Mouse (Mus musculus): Measurements from ENCODE around the gene Cops7a. TPM values are rescaled to one million over a fixed set of nuclear protein-coding genes. Genes with fewer than 3 reads are reported as not detected.

Cops7a gene
- polyA plus RNA-seq, 1 experiment from 2014 or later, result 140 TPM

- Histone ChIP-seq H3K4me2 (ENCODE audit: low read depth, low read length) (no peak overlapping the region), H3K27me3 (ENCODE audit: control insufficient read depth, insufficient read depth, low read length) (no peaks in the 10 kb centered on the region), H3K27ac (ENCODE audit: low read length) (no peak overlapping the region), H3K4me3 (replicated peaks; ENCODE audit: low read length) (no peak overlapping the region), H3K36me3 (ENCODE audit: control insufficient read depth, insufficient read depth, low read length) (peaks cover 12% of the 10 kb centered on the region), H3K4me1 (ENCODE audit: control insufficient read depth, insufficient read depth, low read length) (no peaks in the 10 kb centered on the region), H3K9ac (ENCODE audit: low read length) (no peak overlapping the region), H3K9me3 (replicated peaks; ENCODE audit: control insufficient read depth, low read length) (no peaks in the 10 kb centered on the region)
- WGBS, result 87% methylated on average over 1 of the region's 1 CpGs
- no peak for ATAC-seq (ENCODE audit: insufficient read depth, low FRiP score)
These were observed 23.7 kb downstream of the Cops7a start for GRCm38 (mm10) chr6:124941679-124942078.

- Histone ChIP-seq H3K9ac (ENCODE audit: low read length) (no peak overlapping the region), H3K4me2 (ENCODE audit: low read depth, low read length) (no peak overlapping the region), H3K27me3 (ENCODE audit: control insufficient read depth, insufficient read depth, low read length) (no peaks in the 10 kb centered on the region), H3K27ac (ENCODE audit: low read length) (no peak overlapping the region), H3K36me3 (ENCODE audit: control insufficient read depth, insufficient read depth, low read length) (peaks cover 25% of the 10 kb centered on the region), H3K4me1 (ENCODE audit: control insufficient read depth, insufficient read depth, low read length) (no peaks in the 10 kb centered on the region), H3K9me3 (replicated peaks; ENCODE audit: control insufficient read depth, low read length) (no peaks in the 10 kb centered on the region), H3K4me3 (replicated peaks; ENCODE audit: low read length) (no peak overlapping the region)
- no peak for ATAC-seq (ENCODE audit: insufficient read depth, low FRiP score)
- WGBS, result 89% methylated on average over 7 of the region's 7 CpGs
These were observed 26.8 kb downstream of the Cops7a start for GRCm38 (mm10) chr6:124938554-124938953.

- Histone ChIP-seq H3K27me3 (ENCODE audit: control insufficient read depth, insufficient read depth, low read length) (no peaks in the 10 kb centered on the region), H3K36me3 (ENCODE audit: control insufficient read depth, insufficient read depth, low read length) (peaks cover 25% of the 10 kb centered on the region), H3K9me3 (replicated peaks; ENCODE audit: control insufficient read depth, low read length) (no peaks in the 10 kb centered on the region; the same call in 1 of the 2 replicates), H3K27ac (ENCODE audit: low read length) (no peak overlapping the region; the same call in 1 of the 2 replicates), H3K4me2 (ENCODE audit: low read depth, low read length) (no peak overlapping the region), H3K9ac (ENCODE audit: low read length) (no peak overlapping the region), H3K4me3 (replicated peaks; ENCODE audit: low read length) (no peak overlapping the region), H3K4me1 (ENCODE audit: control insufficient read depth, insufficient read depth, low read length) (peaks cover 5% of the 10 kb centered on the region)
- no peak for ATAC-seq (ENCODE audit: insufficient read depth, low FRiP score)
- 67% methylated on average over 2 of the region's 2 CpGs for WGBS
These were observed 27.8 kb downstream of the Cops7a start for GRCm38 (mm10) chr6:124937493-124937892.

- H3K4me2 ChIP-seq (ENCODE audit: low read depth, low read length), result no peak overlapping the region
- no peak overlapping the region for H3K4me3 ChIP-seq (replicated peaks; ENCODE audit: low read length)
- no peak overlapping the region for H3K27ac ChIP-seq (ENCODE audit: low read length)
- 71% methylated on average over 1 of the region's 1 CpGs for WGBS
- H3K9me3 ChIP-seq (replicated peaks; ENCODE audit: control insufficient read depth, low read length), result no peaks in the 10 kb centered on the region; the same call in 1 of the 2 replicates
- no peak overlapping the region for H3K9ac ChIP-seq (ENCODE audit: low read length)
- no peak for ATAC-seq (ENCODE audit: insufficient read depth, low FRiP score)
- H3K36me3 ChIP-seq (ENCODE audit: control insufficient read depth, insufficient read depth, low read length), result peaks cover 25% of the 10 kb centered on the region
- H3K27me3 ChIP-seq (ENCODE audit: control insufficient read depth, insufficient read depth, low read length), result no peaks in the 10 kb centered on the region
- H3K4me1 ChIP-seq (ENCODE audit: control insufficient read depth, insufficient read depth, low read length), result peaks cover 10% of the 10 kb centered on the region
These were observed 28.7 kb downstream of the Cops7a start for GRCm38 (mm10) chr6:124936681-124937080.

- no peak for ATAC-seq (ENCODE audit: insufficient read depth, low FRiP score)
- Histone ChIP-seq H3K9ac (ENCODE audit: low read length) (no peak overlapping the region), H3K4me3 (replicated peaks; ENCODE audit: low read length) (no peak overlapping the region), H3K9me3 (replicated peaks; ENCODE audit: control insufficient read depth, low read length) (no peaks in the 10 kb centered on the region; the same call in 1 of the 2 replicates), H3K27ac (ENCODE audit: low read length) (no peak overlapping the region), H3K27me3 (ENCODE audit: control insufficient read depth, insufficient read depth, low read length) (no peaks in the 10 kb centered on the region), H3K4me1 (ENCODE audit: control insufficient read depth, insufficient read depth, low read length) (peaks cover 18% of the 10 kb centered on the region), H3K4me2 (ENCODE audit: low read depth, low read length) (no peak overlapping the region), H3K36me3 (ENCODE audit: control insufficient read depth, insufficient read depth, low read length) (peaks cover 25% of the 10 kb centered on the region)
- WGBS, result 93% methylated on average over 7 of the region's 7 CpGs
These were observed 30.7 kb downstream of the Cops7a start for GRCm38 (mm10) chr6:124934670-124935069.

GRCm38 (mm10) chr6:124933127-124933526 lies 32.2 kb downstream of the Cops7a start:
- WGBS, result 88% methylated on average over 3 of the region's 3 CpGs
- Histone ChIP-seq H3K4me3 (replicated peaks; ENCODE audit: low read length) (no peak overlapping the region), H3K9me3 (replicated peaks; ENCODE audit: control insufficient read depth, low read length) (no peaks in the 10 kb centered on the region; the same call in 1 of the 2 replicates), H3K4me1 (ENCODE audit: control insufficient read depth, insufficient read depth, low read length) (peaks cover 22% of the 10 kb centered on the region), H3K36me3 (ENCODE audit: control insufficient read depth, insufficient read depth, low read length) (peaks cover 16% of the 10 kb centered on the region; the same call in 1 of the 2 replicates), H3K4me2 (ENCODE audit: low read depth, low read length) (no peak overlapping the region), H3K27me3 (ENCODE audit: control insufficient read depth, insufficient read depth, low read length) (no peaks in the 10 kb centered on the region), H3K27ac (ENCODE audit: low read length) (no peak overlapping the region), H3K9ac (ENCODE audit: low read length) (no peak overlapping the region)
- ATAC-seq (ENCODE audit: insufficient read depth, low FRiP score), result no peak

GRCm38 (mm10) chr6:124932314-124932695 lies 33.0 kb downstream of the Cops7a start:
- 33% methylated on average over 12 of the region's 12 CpGs for whole genome bisulfite sequencing

GRCm38 (mm10) chr6:124931525-124932313 lies 33.6 kb downstream of the Cops7a start:
- H3K4me2 ChIP-seq (ENCODE audit: low read depth, low read length), result peak overlapping the region; percentile 97
- H3K27me3 ChIP-seq (ENCODE audit: control insufficient read depth, insufficient read depth, low read length), result no peaks in the 10 kb centered on the region
- peak overlapping the region; percentile 98 for H3K27ac ChIP-seq (ENCODE audit: low read length)
- H3K4me3 ChIP-seq (replicated peaks; ENCODE audit: low read length), result peak overlapping the region; percentile 96
- under 1% methylated on average over 48 of the region's 48 CpGs for WGBS
- no peak; the same call in 1 of the 2 replicates for ATAC-seq (ENCODE audit: insufficient read depth, low FRiP score)
- H3K4me1 ChIP-seq (ENCODE audit: control insufficient read depth, insufficient read depth, low read length), result peaks cover 22% of the 10 kb centered on the region
- H3K36me3 ChIP-seq (ENCODE audit: control insufficient read depth, insufficient read depth, low read length), result peaks cover 13% of the 10 kb centered on the region; the same call in 1 of the 2 replicates
- H3K9me3 ChIP-seq (replicated peaks; ENCODE audit: control insufficient read depth, low read length), result no peaks in the 10 kb centered on the region; the same call in 1 of the 2 replicates
- peak overlapping the region; percentile 98 for H3K9ac ChIP-seq (ENCODE audit: low read length)

More at GRCm38 (mm10) chr6:124932314-124932695, 33.0 kb downstream of the Cops7a start:
- Histone ChIP-seq H3K27me3 (ENCODE audit: control insufficient read depth, insufficient read depth, low read length) (no peaks in the 10 kb centered on the region), H3K4me1 (ENCODE audit: control insufficient read depth, insufficient read depth, low read length) (peaks cover 22% of the 10 kb centered on the region), H3K9me3 (replicated peaks; ENCODE audit: control insufficient read depth, low read length) (no peaks in the 10 kb centered on the region; the same call in 1 of the 2 replicates), H3K9ac (ENCODE audit: low read length) (peak overlapping the region; percentile 98), H3K36me3 (ENCODE audit: control insufficient read depth, insufficient read depth, low read length) (peaks cover 13% of the 10 kb centered on the region; the same call in 1 of the 2 replicates), H3K4me3 (replicated peaks; ENCODE audit: low read length) (peak overlapping the region; percentile 96), H3K4me2 (ENCODE audit: low read depth, low read length) (peak overlapping the region; percentile 97), H3K27ac (ENCODE audit: low read length) (peak overlapping the region; percentile 98)
- ATAC-seq (ENCODE audit: insufficient read depth, low FRiP score), result no peak
